Mouse (Mus musculus) stomach, embryonic 14.5 days (tissue): Measurements from ENCODE around the gene Parp8. TPM values are rescaled to one million over a fixed set of nuclear protein-coding genes. Genes with fewer than 3 reads are reported as not detected.

Source experiments
- ATAC-seq: fragments of 200-750 bp; cut with Nextera tagmentation; 2 replicates; pipeline ENCODE4 v1.8.0; 2017; ENCODE audit warnings: low read depth, moderate TSS enrichment; ENCODE audit not compliant: insufficient number of reproducible peaks, insufficient read depth, low FRiP score
- H3K27ac ChIP-seq: fragments of 300-500 bp; sonication (generic); 2 replicates; pipeline ENCODE4 v1.5.1; 2014; ENCODE audit warnings: mild to moderate bottlenecking, low read length, moderate library complexity, mixed read lengths
- H3K27me3 ChIP-seq: fragments of 300-500 bp; sonication (generic); 2 replicates; pipeline ENCODE4 v1.6.1; 2014; ENCODE audit warnings: low read length, control low read depth, mixed read lengths; ENCODE audit not compliant: control insufficient read depth, insufficient read depth
- H3K36me3 ChIP-seq: fragments of 300-500 bp; sonication (generic); 2 replicates; pipeline ENCODE4 v1.6.1; 2014; ENCODE audit warnings: mild to moderate bottlenecking, control low read depth, low read length, moderate library complexity, mixed read lengths; ENCODE audit not compliant: control insufficient read depth, insufficient read depth
- H3K4me1 ChIP-seq: fragments of 300-500 bp; sonication (generic); 2 replicates; pipeline ENCODE4 v1.6.1; 2014; ENCODE audit warnings: low read length, control low read depth, mixed read lengths; ENCODE audit not compliant: control insufficient read depth, insufficient read depth
- H3K4me2 ChIP-seq: fragments of 300-500 bp; sonication (generic); replicated peaks from 2 replicates; pipeline ENCODE4 v1.6.1; 2014; ENCODE audit warnings: low read depth, low read length, control low read depth
- H3K4me3 ChIP-seq: fragments of 300-500 bp; sonication (generic); 2 replicates; pipeline ENCODE4 v1.5.1; 2014; ENCODE audit warnings: low read depth, low read length, control low read depth
- H3K9ac ChIP-seq: fragments of 300-500 bp; sonication (generic); replicated peaks from 2 replicates; pipeline ENCODE4 v1.6.1; 2014; ENCODE audit warnings: low read depth, mild to moderate bottlenecking, control low read depth, low read length, moderate library complexity, mixed read lengths
- H3K9me3 ChIP-seq: fragments of 300-500 bp; sonication (generic); 2 replicates; pipeline ENCODE4 v1.6.1; 2016; ENCODE audit warnings: low read depth, low read length, control low read depth; ENCODE audit not compliant: control insufficient read depth
- WGBS: fragments of 180-500 bp; shearing (Covaris S2); extraction: QIAGEN DNeasy Blood & Tissue Kit; methylation state at CpG from one replicate; pipeline ENCODE4 v1.1.7; 2014; 5-methylcytosine and 5-hydroxymethylcytosine counted together
- polyA plus RNA-seq: library from polyadenylated mRNA; unstranded; fragments of >200 nt; fragmentation: Nextera tagmentation; extraction: Ambion mirVana; gene quantifications from 2 replicates; pipeline ENCODE4 v1.2.1, GENCODE M21; 2014

The Parp8 gene
- polyA plus RNA-seq, 1 experiment from 2014 or later, result 25.8 TPM

- H3K36me3 ChIP-seq, result no peaks in the 10 kb centered on the region
Measured at GRCm38 (mm10) chr13:116898395-116898794, 126.9 kb downstream of the Parp8 start.

DNA sequence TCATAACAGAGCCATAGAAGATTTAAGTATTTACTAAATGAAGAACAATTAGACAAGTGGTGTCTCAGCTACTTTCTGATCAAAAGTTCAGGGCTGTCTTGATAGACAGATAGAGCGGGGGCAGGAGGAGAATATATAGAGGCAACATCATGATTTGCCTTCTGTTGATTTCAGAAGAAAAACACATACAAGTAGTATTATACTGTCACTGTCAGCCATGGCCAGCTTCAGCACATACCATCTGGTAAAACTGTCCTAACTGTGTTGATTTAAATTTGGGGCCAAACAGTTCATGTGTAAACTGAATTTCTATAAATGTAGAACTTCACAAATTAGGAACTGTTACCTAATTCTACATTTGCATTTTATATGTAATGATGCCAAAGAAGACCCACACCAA is 127.6 kb downstream of the Parp8 start:
- WGBS, result 92% methylated on average over 1 of the region's 1 CpGs
- Histone ChIP-seq H3K4me3 (no peak overlapping the region), H3K27ac (no peak overlapping the region), H3K27me3 (no peaks in the 10 kb centered on the region), H3K36me3 (no peaks in the 10 kb centered on the region; the same call in 1 of the 2 replicates), H3K9ac (no peak overlapping the region), H3K9me3 (no peaks in the 10 kb centered on the region), H3K4me1 (no peaks in the 10 kb centered on the region), H3K4me2 (no peak overlapping the region)
- no peak for ATAC-seq

More at GRCm38 (mm10) chr13:116898395-116898794, 126.9 kb downstream of the Parp8 start:
- Histone ChIP-seq H3K4me2 (no peak overlapping the region), H3K27ac (no peak overlapping the region), H3K9me3 (no peaks in the 10 kb centered on the region), H3K27me3 (no peaks in the 10 kb centered on the region), H3K4me1 (no peaks in the 10 kb centered on the region), H3K9ac (no peak overlapping the region), H3K4me3 (no peak overlapping the region)
- 90% methylated on average over 5 of the region's 5 CpGs for WGBS
- no peak for ATAC-seq

GRCm38 (mm10) chr13:116884422-116884942 is 140.9 kb downstream of the Parp8 start:
- Histone ChIP-seq H3K4me1 (no peaks in the 10 kb centered on the region), H3K4me2 (no peak overlapping the region), H3K27me3 (no peaks in the 10 kb centered on the region), H3K27ac (no peak overlapping the region), H3K4me3 (no peak overlapping the region), H3K9me3 (no peaks in the 10 kb centered on the region), H3K9ac (no peak overlapping the region), H3K36me3 (no peaks in the 10 kb centered on the region)
- WGBS, result 56% methylated on average over 9 of the region's 9 CpGs
- ATAC-seq, result no peak

DNA sequence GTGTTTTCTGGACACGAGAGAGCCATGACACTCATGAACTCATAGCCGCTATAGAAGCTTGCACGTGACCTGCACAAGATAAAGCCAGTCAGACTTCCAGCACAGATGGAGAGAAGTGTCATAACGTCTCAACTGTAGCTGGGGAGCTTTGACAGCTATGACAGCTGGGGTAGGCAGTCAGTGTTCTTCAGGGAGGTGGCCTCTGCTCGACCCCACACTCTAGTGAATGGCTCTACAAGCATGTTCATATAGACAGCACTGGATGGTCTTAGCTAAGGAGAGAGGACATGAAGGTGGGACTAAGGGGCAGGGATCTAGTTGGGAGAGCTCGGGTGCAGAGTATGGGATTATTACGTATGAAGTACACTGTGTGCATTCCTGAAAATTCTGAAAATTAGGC is 143.1 kb downstream of the Parp8 start:
- no peaks in the 10 kb centered on the region for H3K9me3 ChIP-seq
- no peaks in the 10 kb centered on the region for H3K27me3 ChIP-seq
- WGBS, result 79% methylated on average over 7 of the region's 7 CpGs
- no peak overlapping the region for H3K4me3 ChIP-seq
- no peaks in the 10 kb centered on the region for H3K36me3 ChIP-seq
- ATAC-seq, result no peak
- H3K9ac ChIP-seq, result no peak overlapping the region
- no peaks in the 10 kb centered on the region for H3K4me1 ChIP-seq
- H3K4me2 ChIP-seq, result no peak overlapping the region
- no peak overlapping the region for H3K27ac ChIP-seq

- 77% methylated on average over 10 of the region's 10 CpGs for WGBS
- ATAC-seq, result no peak
Measured at GRCm38 (mm10) chr13:116879580-116880192, 145.7 kb downstream of the Parp8 start.

GRCm38 (mm10) chr13:116870221-116870620 is 155.1 kb downstream of the Parp8 start:
- Histone ChIP-seq H3K4me2 (no peak overlapping the region), H3K4me1 (no peaks in the 10 kb centered on the region), H3K4me3 (no peak overlapping the region), H3K9ac (no peak overlapping the region), H3K27ac (no peak overlapping the region), H3K36me3 (peaks cover 3% of the 10 kb centered on the region; the same call in 1 of the 2 replicates), H3K27me3 (no peaks in the 10 kb centered on the region), H3K9me3 (no peaks in the 10 kb centered on the region)
- 83% methylated on average over 1 of the region's 1 CpGs for WGBS
- no peak for ATAC-seq

More at GRCm38 (mm10) chr13:116879580-116880192, 145.7 kb downstream of the Parp8 start:
- no peak overlapping the region for H3K4me2 ChIP-seq
- no peaks in the 10 kb centered on the region for H3K36me3 ChIP-seq
- H3K9me3 ChIP-seq, result no peaks in the 10 kb centered on the region
- H3K4me1 ChIP-seq, result no peaks in the 10 kb centered on the region
- H3K9ac ChIP-seq, result no peak overlapping the region
- no peaks in the 10 kb centered on the region for H3K27me3 ChIP-seq
- H3K27ac ChIP-seq, result no peak overlapping the region
- no peak overlapping the region for H3K4me3 ChIP-seq

GRCm38 (mm10) chr13:116843937-116844336 is 181.4 kb downstream of the Parp8 start:
- no peak overlapping the region for H3K4me3 ChIP-seq
- H3K9ac ChIP-seq, result no peak overlapping the region
- no peaks in the 10 kb centered on the region for H3K27me3 ChIP-seq
- ATAC-seq, result no peak
- no peaks in the 10 kb centered on the region for H3K9me3 ChIP-seq
- H3K27ac ChIP-seq, result no peak overlapping the region
- no peak overlapping the region for H3K4me2 ChIP-seq
- WGBS, result 87% methylated on average over 5 of the region's 5 CpGs
- no peaks in the 10 kb centered on the region for H3K4me1 ChIP-seq
- no peaks in the 10 kb centered on the region for H3K36me3 ChIP-seq

- H3K36me3 ChIP-seq, result no peaks in the 10 kb centered on the region
Measured at GRCm38 (mm10) chr13:116830984-116831383, 194.4 kb downstream of the Parp8 start.

DNA sequence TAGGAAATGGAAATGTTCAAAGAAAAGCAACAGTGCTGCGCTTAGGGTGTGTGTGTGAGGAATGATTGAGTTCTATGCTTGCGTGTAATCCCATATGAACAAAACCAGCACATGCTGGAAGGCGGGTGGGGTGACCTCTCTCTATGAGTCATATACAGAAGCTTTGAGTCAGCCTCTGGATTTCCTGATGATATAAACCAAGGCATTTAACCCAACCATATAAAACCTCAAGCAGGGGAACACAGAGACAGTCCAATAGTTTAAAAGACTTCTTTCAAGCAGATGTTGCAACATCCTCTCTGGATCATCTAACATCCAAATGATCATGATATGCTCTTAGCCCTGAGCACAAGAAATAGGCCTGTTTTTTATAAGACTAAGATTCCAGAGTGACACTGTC is 196.3 kb downstream of the Parp8 start:
- no peak for ATAC-seq
- 58% methylated on average over 3 of the region's 3 CpGs for WGBS
- H3K4me3 ChIP-seq, result no peak overlapping the region

More at GRCm38 (mm10) chr13:116830984-116831383, 194.4 kb downstream of the Parp8 start:
- Histone ChIP-seq H3K4me3 (no peak overlapping the region), H3K4me2 (no peak overlapping the region), H3K9ac (no peak overlapping the region), H3K9me3 (no peaks in the 10 kb centered on the region), H3K27ac (no peak overlapping the region), H3K4me1 (no peaks in the 10 kb centered on the region), H3K27me3 (no peaks in the 10 kb centered on the region)
- no peak for ATAC-seq

More for the DNA sequence above, 196.3 kb downstream of the Parp8 start:
- H3K4me2 ChIP-seq, result no peak overlapping the region
- H3K27me3 ChIP-seq, result no peaks in the 10 kb centered on the region
- no peak overlapping the region for H3K9ac ChIP-seq
- H3K4me1 ChIP-seq, result no peaks in the 10 kb centered on the region
- H3K27ac ChIP-seq, result no peak overlapping the region
- no peaks in the 10 kb centered on the region for H3K36me3 ChIP-seq
- H3K9me3 ChIP-seq, result no peaks in the 10 kb centered on the region
